Mouse (Mus musculus) A20 (cell line): Measurements from ENCODE around the gene Ccdc172.

Experiments
- DNase-seq: peaks from one replicate; pipeline ENCODE4 v3.0.0-alpha.2; 2011; ENCODE audit warnings: low read depth, low spot score

Gene Ccdc172

DNA sequence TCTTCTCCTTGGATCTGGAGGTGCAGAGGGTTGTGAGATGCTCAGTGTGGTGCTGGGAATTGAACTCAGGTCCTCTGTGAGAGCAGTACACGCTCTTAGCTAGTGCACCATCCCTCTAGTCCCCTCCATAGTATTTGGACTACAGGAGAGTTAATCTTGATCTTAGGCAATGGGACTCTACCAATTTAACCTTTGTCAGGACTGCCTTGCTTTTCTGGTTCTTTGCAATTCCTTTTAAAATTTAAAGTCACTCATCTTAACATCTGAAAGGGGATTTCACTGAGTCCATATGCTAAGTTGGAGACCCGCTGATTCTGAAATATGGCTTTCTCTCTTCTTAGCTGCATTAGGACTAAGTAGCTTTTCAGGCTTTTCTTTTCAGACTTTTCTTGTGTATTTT lies 59.8 kb downstream of the Ccdc172 start:
- no peak for DNase-seq

DNA sequence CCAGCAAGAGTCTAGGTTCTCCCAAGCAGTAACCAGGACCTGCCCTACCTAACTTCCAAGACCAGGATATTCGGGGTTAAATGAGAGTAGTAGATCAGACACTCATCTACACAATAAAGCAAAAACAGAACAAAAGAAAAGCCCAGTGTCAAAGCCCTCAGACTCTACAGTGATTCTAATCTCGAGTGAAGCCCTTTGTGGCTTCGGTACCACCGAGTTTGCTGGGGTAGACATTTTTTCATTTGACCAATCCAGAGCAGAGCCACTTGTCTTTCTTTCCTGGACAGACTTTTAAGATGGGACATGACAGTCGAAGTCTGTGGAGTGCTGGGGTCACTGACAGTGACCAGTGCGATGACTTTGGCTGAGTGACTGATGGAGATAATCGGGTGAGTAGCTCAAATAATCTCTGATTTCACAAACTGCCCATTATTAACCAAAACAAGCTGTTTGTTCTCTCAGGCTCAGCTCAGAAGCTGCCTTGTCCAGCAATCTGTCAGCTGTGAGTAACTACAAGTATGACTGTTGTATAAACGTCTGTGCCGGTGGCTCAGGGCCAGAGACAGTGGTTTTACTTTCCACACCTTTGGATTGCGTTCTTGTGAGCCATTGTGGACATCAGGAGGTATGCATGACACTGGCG lies 60.8 kb downstream of the Ccdc172 start:
- DNase-seq, result no peak

DNA sequence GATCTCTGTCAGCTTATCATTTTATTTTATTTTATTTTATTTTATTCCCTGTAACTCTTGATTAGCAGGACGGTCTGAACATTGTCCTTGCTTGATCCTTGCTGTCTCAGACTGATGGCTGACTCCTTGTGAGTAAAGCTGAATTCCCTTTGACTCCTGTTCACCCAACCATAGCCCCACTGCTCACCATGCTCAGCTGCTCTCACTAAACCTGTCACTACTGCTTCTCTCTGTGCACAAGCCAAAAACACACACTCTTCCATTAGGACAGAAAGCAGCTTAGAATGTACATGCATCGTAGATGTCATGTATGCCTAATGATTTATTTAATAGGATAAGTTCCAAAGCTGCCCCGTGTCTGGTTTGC lies 61.3 kb downstream of the Ccdc172 start:
- DNase-seq, result no peak

GRCm38 (mm10) chr19:58582018-58582417 lies 70.2 kb downstream of the Ccdc172 start:
- DNase-seq, result no peak

- DNase-seq, result no peak
These were observed 71.2 kb downstream of the Ccdc172 start for GRCm38 (mm10) chr19:58582956-58583355.

GRCm38 (mm10) chr19:58586046-58586445 lies 74.3 kb downstream of the Ccdc172 start:
- DNase-seq, result no peak

- no peak for DNase-seq
These were observed 78.6 kb downstream of the Ccdc172 start for GRCm38 (mm10) chr19:58590251-58590936.

- no peak for DNase-seq
These were observed 88.6 kb downstream of the Ccdc172 start for GRCm38 (mm10) chr19:58600381-58600780.
